Mouse (Mus musculus) myocyte (in vitro differentiated cells): ENCODE measurements around the gene Agfg2. TPM values are rescaled to one million over a fixed set of nuclear protein-coding genes. Genes with fewer than 3 reads are reported as not detected.
A peak's percentile ranks its signal among the peaks of the same experiment; 100 is the strongest.

Experiments
- H3K27me3 ChIP-seq: one replicate; pipeline ENCODE4 v1.6.1; 2011; ENCODE audit not compliant: control insufficient read depth, insufficient read depth, insufficient read length
- H3K36me3 ChIP-seq: one replicate; pipeline ENCODE4 v1.6.1; 2011; ENCODE audit not compliant: control insufficient read depth, insufficient read depth
- H3K4me2 ChIP-seq: one replicate; pipeline ENCODE4 v1.6.1; 2011; ENCODE audit warnings: low read depth, control low read depth
- H3K4me3 ChIP-seq: one replicate; pipeline ENCODE4 v1.5.1; 2011; ENCODE audit warnings: mild to moderate bottlenecking, control low read depth, moderate library complexity
- H3K79me2 ChIP-seq: one replicate; pipeline ENCODE4 v1.6.1; 2011; ENCODE audit not compliant: control insufficient read depth, insufficient read depth
- H3ac ChIP-seq: one replicate; pipeline ENCODE4 v1.6.1; 2011; ENCODE audit not compliant: control insufficient read depth, insufficient read length
- CEBPB ChIP-seq: IDR thresholded peaks from 2 replicates; pipeline ENCODE4 v1.6.1; 2011; ENCODE audit warnings: mild to moderate bottlenecking, moderate library complexity; ENCODE audit not compliant: poor library complexity, insufficient read depth, severe bottlenecking
- E2F4 ChIP-seq: IDR thresholded peaks from one replicate; pipeline ENCODE4 v1.6.1; 2011; ENCODE audit warnings: mild to moderate bottlenecking, control low read depth, moderate library complexity; ENCODE audit not compliant: insufficient read depth
- MAX ChIP-seq: IDR thresholded peaks from one replicate; pipeline ENCODE4 v1.6.1; 2011; ENCODE audit warnings: low read depth, mild to moderate bottlenecking, control low read depth
- MYOD1 ChIP-seq, 3 experiments: IDR thresholded peaks; one replicate each; pipeline ENCODE4 v1.6.1; 2011; ENCODE audit warnings: control low read depth in 2 of 3, low read depth in 2 of 3, mild to moderate bottlenecking in 2 of 3, moderate library complexity in 1 of 3; ENCODE audit not compliant: insufficient read length in 2 of 3, control insufficient read depth in 1 of 3
- MYOG ChIP-seq, 3 experiments: IDR thresholded peaks; one replicate each; pipeline ENCODE4 v1.6.1; 2011; ENCODE audit warnings: control low read depth in 2 of 3, low read depth in 2 of 3, mild to moderate bottlenecking in 2 of 3; ENCODE audit not compliant: insufficient read length in 2 of 3, control insufficient read depth in 1 of 3, insufficient read depth in 1 of 3
- POLR2A ChIP-seq: IDR thresholded peaks from one replicate; pipeline ENCODE4 v1.6.1; 2011; ENCODE audit warnings: low read depth, mild to moderate bottlenecking, control low read depth, moderate library complexity; ENCODE audit not compliant: insufficient read length
- POLR2AphosphoS2 ChIP-seq: IDR thresholded peaks from one replicate; pipeline ENCODE4 v1.6.1; 2011; ENCODE audit warnings: low read depth, control low read depth; ENCODE audit not compliant: insufficient read length
- REST ChIP-seq: IDR thresholded peaks from one replicate; pipeline ENCODE4 v1.6.1; 2011; ENCODE audit warnings: mild to moderate bottlenecking, control low read depth, moderate library complexity; ENCODE audit not compliant: insufficient read depth, insufficient read length
- SRF ChIP-seq: IDR thresholded peaks from one replicate; pipeline ENCODE4 v1.6.1; 2011; ENCODE audit warnings: low read depth; ENCODE audit not compliant: control insufficient read depth, insufficient read length
- TCF12 ChIP-seq: IDR thresholded peaks from one replicate; pipeline ENCODE4 v1.6.1; 2011; ENCODE audit warnings: mild to moderate bottlenecking, control low read depth; ENCODE audit not compliant: poor library complexity, insufficient read depth, severe bottlenecking
- TCF3 ChIP-seq: IDR thresholded peaks from one replicate; pipeline ENCODE4 v1.6.1; 2011; ENCODE audit warnings: low read depth, control low read depth; ENCODE audit not compliant: insufficient read length
- USF1 ChIP-seq: IDR thresholded peaks from one replicate; pipeline ENCODE4 v1.6.1; 2011; ENCODE audit warnings: low read depth, mild to moderate bottlenecking, control low read depth, moderate library complexity
- polyA plus RNA-seq: library from polyadenylated mRNA; unstranded; fragments of >200 nt; fragmentation: generic; extraction: Trizol; gene quantifications from one replicate; pipeline ENCODE4 v1.2.1, GENCODE M21; 2012; ENCODE audit warnings: missing spikeins

Gene Agfg2
- polyA plus RNA-seq, 1 experiment = 8.7 TPM

DNA sequence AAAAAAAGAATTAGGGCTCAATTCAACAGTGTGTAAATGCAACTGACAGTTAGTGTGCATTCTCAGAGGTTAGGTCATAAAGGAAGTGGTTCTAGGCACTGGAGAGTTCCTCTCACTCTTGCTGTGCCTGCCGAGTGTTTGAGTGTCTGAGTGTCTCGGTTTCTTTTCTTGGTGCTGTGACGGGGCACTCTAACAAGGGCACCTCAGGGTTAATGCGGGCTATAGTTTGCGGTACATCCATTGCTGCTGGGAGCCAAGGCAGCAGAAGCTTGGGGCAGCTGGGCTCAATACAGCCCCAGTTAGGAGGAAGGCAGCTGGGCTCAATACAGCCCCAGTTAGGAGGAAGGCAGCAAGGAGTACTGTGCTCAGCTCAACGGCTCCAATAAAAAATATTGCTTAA lies 20.7 kb upstream of the Agfg2 start:
- H3K27me3 ChIP-seq = no peaks in the 10 kb centered on the region
- no peaks in the 10 kb centered on the region for H3K79me2 ChIP-seq
- no peak overlapping the region for H3K4me2 ChIP-seq
- no peak for TF ChIP-seq CEBPB
- TF ChIP-seq POLR2A = no peak
- TF ChIP-seq TCF12 = no peak
- no peak for TF ChIP-seq USF1
- TF ChIP-seq MYOG (IDR thresholded peaks at IDR 0.05; ENCODE audit: control insufficient read depth in 1 of 3, insufficient read depth in 1 of 3, insufficient read length in 2 of 3, low read depth in 2 of 3) = no peak
- no peak overlapping the region for H3K4me3 ChIP-seq
- no peaks in the 10 kb centered on the region for H3K36me3 ChIP-seq
- no peak overlapping the region for H3ac ChIP-seq

DNA sequence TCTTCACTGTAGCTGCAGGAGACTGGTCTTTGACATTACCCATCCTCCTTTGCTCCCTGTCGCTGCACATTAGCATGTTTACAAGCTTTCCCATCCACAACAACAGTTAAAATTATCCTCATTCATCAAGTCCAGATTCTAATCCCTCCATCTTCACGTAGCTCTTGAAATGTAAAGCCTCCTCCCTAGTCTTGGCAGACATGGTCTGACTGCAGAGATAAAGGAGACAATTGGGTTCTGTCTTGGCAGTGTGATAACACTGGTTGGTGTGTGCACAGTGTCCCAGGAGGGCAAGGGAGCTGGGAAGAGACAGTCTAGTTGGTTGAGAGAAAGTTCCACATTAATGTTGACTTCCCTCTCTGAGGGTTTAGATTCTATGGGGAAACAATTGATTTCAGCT lies 15.3 kb upstream of the Agfg2 start:
- H3K27me3 ChIP-seq = peaks cover 4% of the 10 kb centered on the region
- H3K4me3 ChIP-seq = no peak overlapping the region
- H3K79me2 ChIP-seq = no peaks in the 10 kb centered on the region
- no peak overlapping the region for H3K4me2 ChIP-seq
- H3K36me3 ChIP-seq = no peaks in the 10 kb centered on the region
- H3ac ChIP-seq = no peak overlapping the region
- TF ChIP-seq MYOG (IDR thresholded peaks at IDR 0.05; ENCODE audit: control insufficient read depth in 1 of 3, insufficient read depth in 1 of 3, insufficient read length in 2 of 3, low read depth in 2 of 3) = no peak
- TF ChIP-seq E2F4 = no peak
- no peak for TF ChIP-seq MYOD1 (IDR thresholded peaks at IDR 0.05; ENCODE audit: control insufficient read depth in 1 of 3, insufficient read length in 2 of 3, low read depth in 2 of 3)
- TF ChIP-seq TCF12 = no peak
- no peak for TF ChIP-seq USF1
- TF ChIP-seq POLR2A = no peak

DNA sequence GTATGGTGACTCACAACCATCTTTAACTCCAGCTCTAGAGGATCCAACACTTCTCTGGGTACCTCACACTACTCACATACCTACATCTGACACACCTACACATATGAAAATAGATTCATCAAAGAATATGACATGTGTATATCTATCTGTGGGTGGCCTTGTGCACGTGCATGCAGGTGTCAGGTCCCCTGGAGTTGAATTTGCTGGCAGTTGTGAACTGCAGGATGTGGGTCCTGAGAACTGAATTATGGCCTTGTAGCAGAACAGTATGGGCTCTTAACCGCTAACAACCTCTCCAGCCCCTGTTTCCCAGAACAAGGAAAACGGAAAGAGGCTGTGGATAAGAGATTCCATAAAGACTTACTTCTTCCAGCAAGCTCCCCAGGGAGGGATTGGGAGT lies 14.6 kb upstream of the Agfg2 start:
- no peak overlapping the region for H3ac ChIP-seq
- no peak for TF ChIP-seq TCF3
- no peak for TF ChIP-seq POLR2AphosphoS2
- no peak for TF ChIP-seq POLR2A
- no peak for TF ChIP-seq REST
- no peak overlapping the region for H3K4me3 ChIP-seq
- no peaks in the 10 kb centered on the region for H3K79me2 ChIP-seq
- no peak overlapping the region for H3K4me2 ChIP-seq
- peaks cover 4% of the 10 kb centered on the region for H3K27me3 ChIP-seq
- H3K36me3 ChIP-seq = no peaks in the 10 kb centered on the region

DNA sequence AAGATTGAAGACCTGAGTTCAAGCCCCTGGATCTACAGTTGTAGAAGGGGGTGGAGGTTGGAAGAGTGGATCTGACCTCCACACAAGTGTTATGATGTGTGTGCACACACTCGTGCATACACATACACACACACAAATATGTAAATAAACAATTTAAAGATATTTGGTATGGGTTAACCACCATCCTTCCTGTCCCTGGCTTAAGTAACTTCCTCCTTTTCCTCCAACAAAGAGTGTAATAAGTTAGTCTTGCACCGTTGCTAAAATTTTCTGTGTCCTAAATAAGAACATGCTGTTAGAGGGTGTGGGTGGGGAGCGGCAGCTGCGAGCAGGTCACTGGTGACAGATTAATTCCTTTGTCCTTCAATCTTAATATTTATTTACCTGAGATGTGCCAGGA lies 11.4 kb upstream of the Agfg2 start:
- Histone ChIP-seq H3K36me3 (no peaks in the 10 kb centered on the region), H3K4me2 (no peak overlapping the region), H3K27me3 (peaks cover 4% of the 10 kb centered on the region), H3ac (no peak overlapping the region), H3K4me3 (no peak overlapping the region), H3K79me2 (no peaks in the 10 kb centered on the region)
- TF ChIP-seq USF1 (no peak), POLR2AphosphoS2 (no peak), MYOD1 (IDR thresholded peaks at IDR 0.05; ENCODE audit: control insufficient read depth in 1 of 3, insufficient read length in 2 of 3, low read depth in 2 of 3) (peak in 1 of 3 experiments; percentile 62)

DNA sequence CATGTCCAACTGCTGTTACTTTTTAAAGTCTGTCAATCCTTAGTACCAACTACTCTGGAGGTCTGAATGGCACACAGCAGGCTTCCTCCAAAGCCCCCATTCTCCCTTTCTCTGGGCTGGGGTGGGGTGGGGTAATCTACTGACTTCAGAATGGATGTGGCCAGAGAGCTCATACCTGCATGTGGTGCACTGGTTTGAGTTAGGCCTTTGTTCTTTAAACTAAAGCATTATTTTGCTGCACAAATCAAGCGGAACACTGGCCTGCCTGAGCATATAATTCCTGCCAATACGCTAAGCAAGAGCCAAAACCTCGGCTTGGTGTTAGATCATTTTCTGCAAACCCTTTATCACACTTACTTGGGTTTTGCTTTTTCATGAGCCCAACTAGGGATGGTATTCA lies 10.3 kb upstream of the Agfg2 start:
- H3K4me2 ChIP-seq = no peak overlapping the region
- H3K79me2 ChIP-seq = no peaks in the 10 kb centered on the region
- no peaks in the 10 kb centered on the region for H3K36me3 ChIP-seq
- TF ChIP-seq MYOG (IDR thresholded peaks at IDR 0.05; ENCODE audit: control insufficient read depth in 1 of 3, insufficient read depth in 1 of 3, insufficient read length in 2 of 3, low read depth in 2 of 3) (no peak), TCF12 (no peak), SRF (no peak), POLR2A (no peak), USF1 (no peak), MYOD1 (IDR thresholded peaks at IDR 0.05; ENCODE audit: control insufficient read depth in 1 of 3, insufficient read length in 2 of 3, low read depth in 2 of 3) (no peak), REST (no peak), CEBPB (no peak), E2F4 (no peak), MAX (no peak), TCF3 (no peak), POLR2AphosphoS2 (no peak)
- H3ac ChIP-seq = no peak overlapping the region
- H3K27me3 ChIP-seq = peaks cover 4% of the 10 kb centered on the region
- H3K4me3 ChIP-seq = no peak overlapping the region

DNA sequence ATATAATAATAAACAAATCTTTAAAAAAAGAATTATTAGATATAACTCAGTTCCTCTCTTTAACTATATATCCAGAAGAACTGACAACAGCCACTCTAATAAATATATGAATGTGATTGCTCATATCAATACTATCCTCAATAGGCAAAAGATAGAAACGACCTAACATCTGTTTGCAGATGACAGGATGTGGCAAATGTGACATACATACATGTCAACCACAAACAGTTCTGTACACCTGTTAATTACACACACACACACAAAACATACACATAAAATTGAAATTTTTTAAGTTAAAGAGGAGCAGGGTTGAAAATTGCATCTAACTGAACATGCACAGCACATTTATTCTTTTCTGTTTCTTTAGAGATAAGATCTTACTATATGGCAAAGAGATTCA lies 7.4 kb upstream of the Agfg2 start:
- peaks cover 4% of the 10 kb centered on the region for H3K27me3 ChIP-seq

More for the DNA sequence above, 7.4 kb upstream of the Agfg2 start:
- TF ChIP-seq TCF3 (no peak), POLR2A (no peak), TCF12 (no peak), MYOG (IDR thresholded peaks at IDR 0.05; ENCODE audit: control insufficient read depth in 1 of 3, insufficient read depth in 1 of 3, insufficient read length in 2 of 3, low read depth in 2 of 3) (no peak), USF1 (no peak), POLR2AphosphoS2 (no peak), SRF (no peak), CEBPB (no peak), MAX (no peak), MYOD1 (IDR thresholded peaks at IDR 0.05; ENCODE audit: control insufficient read depth in 1 of 3, insufficient read length in 2 of 3, low read depth in 2 of 3) (no peak), REST (no peak), E2F4 (no peak)
- Histone ChIP-seq H3K4me3 (no peak overlapping the region), H3ac (no peak overlapping the region), H3K79me2 (no peaks in the 10 kb centered on the region), H3K4me2 (no peak overlapping the region), H3K36me3 (no peaks in the 10 kb centered on the region)
